Mouse (Mus musculus): ENCODE data around the gene Fchsd2. TPM values are rescaled to one million over a fixed set of nuclear protein-coding genes. Genes with fewer than 3 reads are reported as not detected.
"Not testable (repeated sequence)": the region's sequence is repeated elsewhere in the genome, so short reads cannot be mapped to it uniquely, and the experiment has no call there.

Gene Fchsd2
- polyA plus RNA-seq, 1 experiment, result 21.8 TPM

GRCm38 (mm10) chr7:101130646-101131045 lies 38.0 kb downstream of the Fchsd2 start:
- no peak for TF ChIP-seq POLR2A (IDR thresholded peaks at IDR 0.05; ENCODE audit: extremely low read depth, insufficient read depth, low read length)
- TF ChIP-seq CTCF (IDR thresholded peaks at IDR 0.05; ENCODE audit: extremely low read depth, insufficient read depth, low read length), result no peak
- no peak overlapping the region for H3K4me3 ChIP-seq (ENCODE audit: insufficient read depth, low read length)

GRCm38 (mm10) chr7:101131281-101131680 lies 38.6 kb downstream of the Fchsd2 start:
- Histone ChIP-seq H3K4me3 (ENCODE audit: insufficient read depth, low read length) (no peak overlapping the region), H3K27ac (ENCODE audit: insufficient read depth, low read length) (no peak overlapping the region), H3K4me1 (ENCODE audit: control insufficient read depth, insufficient read depth, low read length) (peaks cover 3% of the 10 kb centered on the region; the same call in 1 of the 2 replicates)
- no peak for TF ChIP-seq POLR2A (IDR thresholded peaks at IDR 0.05; ENCODE audit: extremely low read depth, insufficient read depth, low read length)
- no peak for TF ChIP-seq CTCF (IDR thresholded peaks at IDR 0.05; ENCODE audit: extremely low read depth, insufficient read depth, low read length)

More at GRCm38 (mm10) chr7:101130646-101131045, 38.0 kb downstream of the Fchsd2 start:
- Histone ChIP-seq H3K4me1 (ENCODE audit: control insufficient read depth, insufficient read depth, low read length) (peaks cover 3% of the 10 kb centered on the region; the same call in 1 of the 2 replicates), H3K27ac (ENCODE audit: insufficient read depth, low read length) (no peak overlapping the region)

DNA sequence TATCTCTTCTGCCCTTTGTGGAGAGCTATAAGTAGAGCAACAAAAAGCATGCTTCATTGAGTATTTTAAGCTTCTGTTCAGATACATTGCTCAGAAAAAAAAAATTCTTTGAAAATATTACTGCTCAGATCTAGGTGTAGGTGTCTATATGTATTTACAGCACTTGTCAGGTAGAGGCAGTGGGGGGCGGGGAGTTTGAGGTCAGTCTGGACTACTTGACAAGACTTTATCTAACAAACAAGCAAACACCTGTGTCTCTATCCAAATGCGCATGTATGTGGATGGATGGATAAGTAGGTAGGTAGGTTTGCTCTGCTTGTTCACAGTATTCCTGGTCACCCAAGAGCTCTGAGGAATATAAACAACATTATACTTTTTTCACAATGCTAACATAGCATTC lies 40.9 kb downstream of the Fchsd2 start:
- H3K4me1 ChIP-seq (ENCODE audit: control insufficient read depth, insufficient read depth, low read length), result peaks cover 5% of the 10 kb centered on the region; the same call in 1 of the 2 replicates
- TF ChIP-seq CTCF (IDR thresholded peaks at IDR 0.05; ENCODE audit: extremely low read depth, insufficient read depth, low read length) (no peak), POLR2A (IDR thresholded peaks at IDR 0.05; ENCODE audit: extremely low read depth, insufficient read depth, low read length) (no peak)
- no peak overlapping the region for H3K27ac ChIP-seq (ENCODE audit: insufficient read depth, low read length)
- H3K4me3 ChIP-seq (ENCODE audit: insufficient read depth, low read length), result no peak overlapping the region

GRCm38 (mm10) chr7:101134117-101134516 lies 41.5 kb downstream of the Fchsd2 start:
- H3K27ac ChIP-seq (ENCODE audit: insufficient read depth, low read length), result no peak overlapping the region
- TF ChIP-seq POLR2A (IDR thresholded peaks at IDR 0.05; ENCODE audit: extremely low read depth, insufficient read depth, low read length) (no peak), CTCF (IDR thresholded peaks at IDR 0.05; ENCODE audit: extremely low read depth, insufficient read depth, low read length) (no peak)
- peaks cover 5% of the 10 kb centered on the region; the same call in 1 of the 2 replicates for H3K4me1 ChIP-seq (ENCODE audit: control insufficient read depth, insufficient read depth, low read length)
- no peak overlapping the region for H3K4me3 ChIP-seq (ENCODE audit: insufficient read depth, low read length)

DNA sequence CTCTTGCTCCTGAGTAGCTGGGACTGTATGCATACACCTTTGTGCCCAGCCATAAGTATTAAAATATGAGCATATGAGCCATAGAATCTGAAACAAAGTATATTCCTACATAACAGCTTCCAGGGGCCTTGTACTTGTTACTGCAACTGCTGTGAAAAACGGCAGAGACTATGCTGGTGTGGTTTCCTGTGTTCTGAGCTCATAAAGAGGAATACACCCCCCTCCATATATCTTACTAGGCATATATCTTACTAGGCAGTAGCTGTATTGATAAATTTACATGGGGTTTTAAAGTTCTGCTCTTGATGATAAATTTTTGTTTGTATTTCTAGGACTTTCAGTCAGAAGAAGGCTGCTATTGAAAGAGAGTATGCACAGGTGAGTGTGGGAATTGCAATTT lies 46.2 kb downstream of the Fchsd2 start:
- Histone ChIP-seq H3K4me3 (ENCODE audit: insufficient read depth, low read length) (no peak overlapping the region), H3K27ac (ENCODE audit: insufficient read depth, low read length) (no peak overlapping the region)
- TF ChIP-seq POLR2A (IDR thresholded peaks at IDR 0.05; ENCODE audit: extremely low read depth, insufficient read depth, low read length), result no peak

GRCm38 (mm10) chr7:101142907-101143306 lies 50.2 kb downstream of the Fchsd2 start:
- Histone ChIP-seq H3K4me1 (ENCODE audit: control insufficient read depth, insufficient read depth, low read length) (peaks cover 2% of the 10 kb centered on the region; the same call in 1 of the 2 replicates), H3K27ac (ENCODE audit: insufficient read depth, low read length) (no peak overlapping the region), H3K4me3 (ENCODE audit: insufficient read depth, low read length) (no peak overlapping the region)
- no peak for TF ChIP-seq POLR2A (IDR thresholded peaks at IDR 0.05; ENCODE audit: extremely low read depth, insufficient read depth, low read length)
- no peak for TF ChIP-seq CTCF (IDR thresholded peaks at IDR 0.05; ENCODE audit: extremely low read depth, insufficient read depth, low read length)

More for the DNA sequence above, 46.2 kb downstream of the Fchsd2 start:
- peaks cover 2% of the 10 kb centered on the region; the same call in 1 of the 2 replicates for H3K4me1 ChIP-seq (ENCODE audit: control insufficient read depth, insufficient read depth, low read length)

- TF ChIP-seq CTCF (IDR thresholded peaks at IDR 0.05; ENCODE audit: extremely low read depth, insufficient read depth, low read length), result no peak
- no peak for TF ChIP-seq POLR2A (IDR thresholded peaks at IDR 0.05; ENCODE audit: extremely low read depth, insufficient read depth, low read length)
- Histone ChIP-seq H3K4me3 (ENCODE audit: insufficient read depth, low read length) (no peak overlapping the region), H3K27ac (ENCODE audit: insufficient read depth, low read length) (no peak overlapping the region), H3K4me1 (ENCODE audit: control insufficient read depth, insufficient read depth, low read length) (no peaks in the 10 kb centered on the region; the same call in 1 of the 2 replicates)
Observed at GRCm38 (mm10) chr7:101144222-101144621, 51.6 kb downstream of the Fchsd2 start.

- Histone ChIP-seq H3K27ac (ENCODE audit: insufficient read depth, low read length) (no peak overlapping the region), H3K4me1 (ENCODE audit: control insufficient read depth, insufficient read depth, low read length) (no peaks in the 10 kb centered on the region; the same call in 1 of the 2 replicates), H3K4me3 (ENCODE audit: insufficient read depth, low read length) (no peak overlapping the region)
- TF ChIP-seq CTCF (IDR thresholded peaks at IDR 0.05; ENCODE audit: extremely low read depth, insufficient read depth, low read length) (no peak), POLR2A (IDR thresholded peaks at IDR 0.05; ENCODE audit: extremely low read depth, insufficient read depth, low read length) (no peak)
Observed at GRCm38 (mm10) chr7:101149039-101149438, 56.4 kb downstream of the Fchsd2 start.

GRCm38 (mm10) chr7:101154883-101155282 lies 62.2 kb downstream of the Fchsd2 start:
- H3K4me3 ChIP-seq (ENCODE audit: insufficient read depth, low read length); H3K27ac ChIP-seq (ENCODE audit: insufficient read depth, low read length): not testable (repeated sequence)

DNA sequence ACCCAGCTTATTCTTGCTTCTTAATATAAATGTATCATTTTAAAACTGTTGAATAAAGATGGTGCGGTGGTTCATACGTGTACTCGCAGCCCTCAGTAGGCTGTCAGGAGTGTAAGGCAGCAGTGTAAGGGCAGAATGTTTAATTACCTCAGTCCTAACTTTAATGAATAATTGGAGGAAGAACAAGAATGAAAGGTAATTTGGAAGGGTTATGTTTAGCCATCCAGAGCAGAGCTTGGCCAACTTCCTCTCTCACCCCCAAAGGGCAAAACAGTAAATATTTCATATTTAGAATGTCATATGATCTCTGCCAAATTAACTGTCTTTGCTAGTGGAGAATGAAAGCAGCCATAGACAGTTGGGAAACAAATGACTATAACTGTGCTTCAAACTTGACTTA lies 62.6 kb downstream of the Fchsd2 start:
- no peak overlapping the region for H3K4me3 ChIP-seq (ENCODE audit: insufficient read depth, low read length)
- H3K27ac ChIP-seq (ENCODE audit: insufficient read depth, low read length), result no peak overlapping the region
- H3K4me1 ChIP-seq (ENCODE audit: control insufficient read depth, insufficient read depth, low read length), result no peaks in the 10 kb centered on the region; the same call in 1 of the 2 replicates
- TF ChIP-seq POLR2A (IDR thresholded peaks at IDR 0.05; ENCODE audit: extremely low read depth, insufficient read depth, low read length), result no peak
- TF ChIP-seq CTCF (IDR thresholded peaks at IDR 0.05; ENCODE audit: extremely low read depth, insufficient read depth, low read length), result no peak

More at GRCm38 (mm10) chr7:101154883-101155282, 62.2 kb downstream of the Fchsd2 start:
- not testable (repeated sequence) for H3K4me1 ChIP-seq (ENCODE audit: control insufficient read depth, insufficient read depth, low read length)
